Mouse (Mus musculus) adrenal gland, adult 18-20 months (tissue): ENCODE data around the gene Gm5346. TPM values are rescaled to one million over a fixed set of nuclear protein-coding genes. Genes with fewer than 3 reads are reported as not detected.
"Not testable (repeated sequence)": the region's sequence is repeated elsewhere in the genome, so short reads cannot be mapped to it uniquely, and the experiment has no call there.

Experiments used
- DNase-seq, 2 experiments: peaks; one replicate each; pipeline ENCODE4 v3.0.0; 2021 to 2022; ENCODE audit warnings: low spot score in 2 of 2
- long read RNA-seq, 2 experiments: library from polyadenylated mRNA; stranded (forward); transcript quantifications; one replicate each; pipeline ENCODE4 v2.0.0; 2021
- total RNA-seq, 2 experiments: library from RNA; stranded (reverse); gene quantifications; 1 replicate in 1 of 2; 2 replicates in 1 of 2; pipeline ENCODE4 v1.2.3; 2021

Gene Gm5346
- total RNA-seq = not detected
- long read RNA-seq, experiment 1 = 0 reads
- long read RNA-seq, experiment 2 = 0 reads

DNA sequence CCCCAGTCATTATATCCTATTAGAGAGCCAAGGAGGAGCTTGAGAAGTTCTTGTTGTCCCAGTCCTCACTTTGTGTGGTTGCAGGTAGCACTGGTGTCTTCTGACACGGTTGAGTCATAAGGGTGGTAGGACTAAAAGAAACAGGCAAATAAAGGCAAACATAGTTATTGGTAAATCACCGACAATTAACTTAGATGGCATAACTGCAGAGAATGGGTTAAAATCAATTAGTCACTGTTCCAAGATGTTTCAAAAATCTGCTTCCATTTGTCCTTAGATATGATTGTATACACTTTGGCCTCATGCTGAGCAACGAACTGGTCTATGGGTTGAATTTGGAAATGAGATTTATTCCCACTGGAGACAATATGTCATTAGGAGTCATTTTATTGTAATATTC is at the start of gene Gm5346:
TSS of gene Gm5346 (minus strand) at position 101 of the 400 bp plus-strand sequence.
- no peak for DNase-seq

DNA sequence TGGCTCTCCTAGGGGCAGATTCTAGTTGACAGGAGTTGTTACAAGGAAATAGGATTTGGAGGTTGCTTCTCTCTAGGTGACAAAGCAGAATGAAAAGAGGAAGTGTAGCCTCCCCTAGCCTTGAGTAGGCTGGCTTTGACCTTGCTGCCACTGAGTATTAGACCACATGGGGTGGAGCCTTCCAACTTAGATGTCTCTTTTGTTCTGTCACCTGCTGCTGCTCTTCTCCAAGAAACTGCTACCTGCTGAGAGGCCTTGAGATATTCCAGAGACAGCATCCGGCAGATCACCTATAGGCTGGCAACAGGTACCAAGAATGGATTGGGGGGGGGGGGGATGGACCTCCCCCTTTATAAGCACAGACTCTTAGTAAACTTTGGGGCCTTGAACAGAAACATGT is 11.0 kb downstream of the Gm5346 start:
- no peak for DNase-seq

DNA sequence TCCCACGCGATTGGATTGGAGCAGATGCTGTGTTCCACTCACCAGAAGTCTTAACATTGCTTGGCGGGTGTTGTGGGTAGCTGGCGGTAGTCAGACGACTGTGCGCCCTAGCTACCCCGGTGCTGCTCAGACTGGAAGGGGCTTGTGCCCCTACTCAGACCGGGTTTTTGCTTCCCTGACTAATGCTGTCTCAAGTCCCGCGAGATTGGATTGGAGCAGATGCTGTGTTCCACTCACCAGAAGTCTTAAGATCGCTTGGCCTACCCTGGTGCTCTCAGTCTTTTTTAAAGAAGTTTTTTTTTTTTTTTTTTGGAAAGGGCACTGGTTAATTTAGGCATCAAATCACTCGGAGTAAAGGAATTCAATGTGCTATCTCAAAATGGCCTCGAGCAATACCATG is 23.4 kb downstream of the Gm5346 start:
- not testable (repeated sequence) for DNase-seq

DNA sequence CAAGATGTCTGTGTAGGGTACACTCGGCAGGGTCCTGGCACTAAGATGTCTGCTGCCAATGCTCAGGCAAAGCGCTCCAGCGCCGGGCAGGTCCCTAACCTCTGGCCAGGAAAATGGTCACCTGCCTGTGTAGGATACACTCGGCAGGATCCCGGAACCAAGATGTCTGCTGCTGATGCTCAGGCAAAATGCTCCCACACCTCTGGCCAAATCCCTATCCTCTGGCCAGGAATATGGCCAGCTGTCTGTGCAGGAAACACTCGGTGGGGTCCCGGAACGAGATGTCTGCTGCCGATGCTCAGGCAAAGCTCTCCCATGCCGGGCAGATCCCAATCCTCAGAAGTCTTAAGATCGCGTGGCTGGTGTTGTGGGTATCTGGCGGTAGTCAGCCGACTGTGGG is 23.9 kb downstream of the Gm5346 start:
- not testable (repeated sequence) for DNase-seq

DNA sequence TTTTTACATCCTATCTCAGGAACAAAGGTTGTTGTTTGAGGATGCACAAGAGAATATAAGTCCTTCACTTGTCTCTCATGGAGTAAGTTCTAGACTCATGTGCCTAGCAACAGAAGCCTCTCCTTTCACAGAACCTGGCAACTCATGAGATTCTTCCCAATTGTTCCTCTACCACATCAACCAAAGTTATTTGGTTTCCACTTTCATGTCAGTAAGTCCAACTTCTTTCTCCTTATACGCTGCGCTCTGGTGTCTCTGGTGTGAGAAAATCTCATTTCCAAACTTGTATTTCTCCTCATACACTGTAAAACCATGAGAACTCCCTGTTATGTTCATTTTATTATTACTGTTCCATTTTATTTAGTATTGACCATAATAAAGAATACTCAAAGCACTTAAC is 50.5 kb downstream of the Gm5346 start, which contains the start of gene Adam26a:
TSS of gene Adam26a (minus strand) at position 101 of the 400 bp plus-strand sequence.
- not testable (repeated sequence) for DNase-seq

Other genes with a start within 250 kb of the Gm5346 start
- not detected for gene Adam26b, start 99.2 kb downstream of the Gm5346 start, total RNA-seq
- not detected for gene Adam26a, start 50.6 kb downstream of the Gm5346 start, total RNA-seq
- not detected for gene Adam34, start 82.8 kb upstream of the Gm5346 start, total RNA-seq